Mouse (Mus musculus): ENCODE data around the gene Flrt1. TPM values are rescaled to one million over a fixed set of nuclear protein-coding genes. Genes with fewer than 3 reads are reported as not detected.

Gene Flrt1
- polyA plus RNA-seq, 1 experiment: 0.59 TPM

GRCm38 (mm10) chr19:7140856-7141421 is 35.4 kb upstream of the Flrt1 start:
- peaks cover 10% of the 10 kb centered on the region for H3K4me1 ChIP-seq (replicated peaks; ENCODE audit: control insufficient read depth, insufficient read depth, low read length)
- no peak for TF ChIP-seq POLR2A (IDR thresholded peaks at IDR 0.05; ENCODE audit: control insufficient read depth, extremely low read depth, insufficient read depth, low read length, poor library complexity)
- TF ChIP-seq CTCF (IDR thresholded peaks at IDR 0.05; ENCODE audit: borderline replicate concordance, control insufficient read depth, extremely low read depth, insufficient read depth, low read length, poor library complexity): no peak
- no peaks in the 10 kb centered on the region for H3K36me3 ChIP-seq (ENCODE audit: control insufficient read depth, insufficient read depth, low read length)
- no peaks in the 10 kb centered on the region for H3K27me3 ChIP-seq (ENCODE audit: control insufficient read depth, insufficient read depth, low read length)
- no peak for DNase-seq
- no peak overlapping the region for H3K27ac ChIP-seq (ENCODE audit: control insufficient read depth, insufficient read depth, low read length)
- no peak overlapping the region for H3K4me3 ChIP-seq (ENCODE audit: control insufficient read depth, insufficient read depth, low read length)
- 83% methylated on average over 12 of the region's 12 CpGs for WGBS

DNA sequence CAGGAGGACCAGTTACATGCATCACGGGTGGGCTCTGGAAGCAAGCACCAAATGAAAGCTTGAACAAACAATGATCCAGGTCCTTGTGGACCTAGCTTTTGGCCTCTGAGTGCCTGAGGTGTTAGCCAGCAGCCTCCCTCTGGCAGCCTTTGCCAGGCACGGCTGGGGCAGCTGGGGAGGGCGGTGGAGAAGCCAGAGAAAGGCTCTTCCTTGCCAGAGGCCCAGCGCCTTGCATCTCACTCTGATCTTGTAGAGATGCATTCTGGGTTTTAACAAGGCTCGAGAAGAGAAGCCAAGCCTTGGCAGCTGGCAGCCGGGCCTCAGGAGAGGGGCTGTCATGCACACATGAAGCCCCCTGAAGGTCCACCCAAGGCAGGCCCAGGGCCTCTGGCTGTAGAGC is 34.8 kb upstream of the Flrt1 start:
- Histone ChIP-seq H3K27me3 (ENCODE audit: control insufficient read depth, insufficient read depth, low read length) (no peaks in the 10 kb centered on the region), H3K36me3 (ENCODE audit: control insufficient read depth, insufficient read depth, low read length) (no peaks in the 10 kb centered on the region), H3K4me3 (ENCODE audit: control insufficient read depth, insufficient read depth, low read length) (no peak overlapping the region), H3K4me1 (replicated peaks; ENCODE audit: control insufficient read depth, insufficient read depth, low read length) (peaks cover 10% of the 10 kb centered on the region), H3K27ac (ENCODE audit: control insufficient read depth, insufficient read depth, low read length) (no peak overlapping the region)
- TF ChIP-seq POLR2A (IDR thresholded peaks at IDR 0.05; ENCODE audit: control insufficient read depth, extremely low read depth, insufficient read depth, low read length, poor library complexity) (no peak), CTCF (IDR thresholded peaks at IDR 0.05; ENCODE audit: borderline replicate concordance, control insufficient read depth, extremely low read depth, insufficient read depth, low read length, poor library complexity) (no peak)
- no peak for DNase-seq
- WGBS: 87% methylated on average over 6 of the region's 6 CpGs

DNA sequence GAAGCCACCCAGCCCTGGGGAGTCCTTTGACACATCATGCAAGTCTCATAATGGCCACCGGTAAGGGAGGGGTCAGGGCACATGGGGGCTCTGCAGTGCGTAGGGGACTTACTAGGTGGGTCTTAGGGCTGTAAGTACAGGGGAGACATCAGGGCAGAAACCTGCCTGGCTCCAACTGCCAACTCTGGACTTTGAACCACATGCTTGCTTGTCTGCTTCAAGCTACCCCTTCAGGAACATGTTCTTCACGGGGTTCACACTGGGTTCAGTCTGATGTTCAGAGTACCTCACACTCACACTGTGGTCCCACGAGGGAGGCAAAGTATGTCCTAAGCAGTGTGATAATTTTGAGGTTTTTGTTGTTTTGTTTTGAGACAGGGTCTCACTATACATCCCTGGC is 33.8 kb upstream of the Flrt1 start:
- WGBS: 94% methylated on average over 4 of the region's 4 CpGs
- peaks cover 10% of the 10 kb centered on the region for H3K4me1 ChIP-seq (replicated peaks; ENCODE audit: control insufficient read depth, insufficient read depth, low read length)
- no peak overlapping the region for H3K4me3 ChIP-seq (ENCODE audit: control insufficient read depth, insufficient read depth, low read length)
- TF ChIP-seq POLR2A (IDR thresholded peaks at IDR 0.05; ENCODE audit: control insufficient read depth, extremely low read depth, insufficient read depth, low read length, poor library complexity) (no peak), CTCF (IDR thresholded peaks at IDR 0.05; ENCODE audit: borderline replicate concordance, control insufficient read depth, extremely low read depth, insufficient read depth, low read length, poor library complexity) (no peak)
- DNase-seq: no peak
- H3K27ac ChIP-seq (ENCODE audit: control insufficient read depth, insufficient read depth, low read length): no peak overlapping the region
- H3K36me3 ChIP-seq (ENCODE audit: control insufficient read depth, insufficient read depth, low read length): no peaks in the 10 kb centered on the region
- no peaks in the 10 kb centered on the region for H3K27me3 ChIP-seq (ENCODE audit: control insufficient read depth, insufficient read depth, low read length)

GRCm38 (mm10) chr19:7138327-7138726 is 32.8 kb upstream of the Flrt1 start:
- Histone ChIP-seq H3K4me3 (ENCODE audit: control insufficient read depth, insufficient read depth, low read length) (no peak overlapping the region), H3K4me1 (replicated peaks; ENCODE audit: control insufficient read depth, insufficient read depth, low read length) (peaks cover under 1% of the 10 kb centered on the region), H3K27me3 (ENCODE audit: control insufficient read depth, insufficient read depth, low read length) (no peaks in the 10 kb centered on the region), H3K36me3 (ENCODE audit: control insufficient read depth, insufficient read depth, low read length) (no peaks in the 10 kb centered on the region), H3K27ac (ENCODE audit: control insufficient read depth, insufficient read depth, low read length) (no peak overlapping the region)
- WGBS: 85% methylated on average over 14 of the region's 14 CpGs
- DNase-seq: no peak
- TF ChIP-seq POLR2A (IDR thresholded peaks at IDR 0.05; ENCODE audit: control insufficient read depth, extremely low read depth, insufficient read depth, low read length, poor library complexity): no peak
- no peak for TF ChIP-seq CTCF (IDR thresholded peaks at IDR 0.05; ENCODE audit: borderline replicate concordance, control insufficient read depth, extremely low read depth, insufficient read depth, low read length, poor library complexity)

- Histone ChIP-seq H3K27me3 (ENCODE audit: control insufficient read depth, insufficient read depth, low read length) (no peaks in the 10 kb centered on the region), H3K36me3 (ENCODE audit: control insufficient read depth, insufficient read depth, low read length) (no peaks in the 10 kb centered on the region), H3K4me1 (replicated peaks; ENCODE audit: control insufficient read depth, insufficient read depth, low read length) (no peaks in the 10 kb centered on the region), H3K4me3 (ENCODE audit: control insufficient read depth, insufficient read depth, low read length) (no peak overlapping the region), H3K27ac (ENCODE audit: control insufficient read depth, insufficient read depth, low read length) (no peak overlapping the region)
- WGBS: 93% methylated on average over 14 of the region's 14 CpGs
- TF ChIP-seq CTCF (IDR thresholded peaks at IDR 0.05; ENCODE audit: borderline replicate concordance, control insufficient read depth, extremely low read depth, insufficient read depth, low read length, poor library complexity) (no peak), POLR2A (IDR thresholded peaks at IDR 0.05; ENCODE audit: control insufficient read depth, extremely low read depth, insufficient read depth, low read length, poor library complexity) (no peak)
- no peak for DNase-seq
These were observed 31.4 kb upstream of the Flrt1 start for GRCm38 (mm10) chr19:7136714-7137498.

DNA sequence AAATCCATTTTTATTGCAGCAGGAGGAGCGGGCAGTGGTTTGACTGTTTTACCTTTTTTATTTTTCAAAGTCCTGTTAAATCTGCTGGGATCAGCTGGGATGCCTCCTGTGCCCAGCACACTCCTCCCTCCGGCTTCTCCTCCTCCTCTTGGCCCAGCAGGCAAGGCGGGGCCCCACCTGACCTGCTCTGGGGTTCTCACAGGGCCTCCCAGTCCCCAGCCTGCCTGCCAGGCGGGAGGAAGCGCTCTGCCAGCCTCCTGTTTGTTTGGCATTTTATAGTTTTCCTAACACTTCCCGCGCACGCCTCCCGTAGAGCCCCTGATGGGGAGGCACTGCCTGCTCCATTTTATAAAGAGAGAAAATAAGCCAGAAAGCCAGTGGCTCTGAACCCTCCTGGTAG is 30.5 kb upstream of the Flrt1 start:
- H3K4me1 ChIP-seq (replicated peaks; ENCODE audit: control insufficient read depth, insufficient read depth, low read length): no peaks in the 10 kb centered on the region
- no peaks in the 10 kb centered on the region for H3K27me3 ChIP-seq (ENCODE audit: control insufficient read depth, insufficient read depth, low read length)
- no peak overlapping the region for H3K4me3 ChIP-seq (ENCODE audit: control insufficient read depth, insufficient read depth, low read length)
- H3K36me3 ChIP-seq (ENCODE audit: control insufficient read depth, insufficient read depth, low read length): no peaks in the 10 kb centered on the region
- no peak overlapping the region for H3K27ac ChIP-seq (ENCODE audit: control insufficient read depth, insufficient read depth, low read length)
- no peak for DNase-seq
- TF ChIP-seq POLR2A (IDR thresholded peaks at IDR 0.05; ENCODE audit: control insufficient read depth, extremely low read depth, insufficient read depth, low read length, poor library complexity) (no peak), CTCF (IDR thresholded peaks at IDR 0.05; ENCODE audit: borderline replicate concordance, control insufficient read depth, extremely low read depth, insufficient read depth, low read length, poor library complexity) (no peak)
- 90% methylated on average over 9 of the region's 9 CpGs for WGBS
